Mouse (Mus musculus): ENCODE measurements around the gene Snd1.

- TF ChIP-seq CTCF (IDR thresholded peaks at IDR 0.05) (no peak), EP300 (IDR thresholded peaks at IDR 0.05) (no peak)
Observed at GRCm38 (mm10) chr6:28737601-28738000, 262.7 kb downstream of the Snd1 start.

Data from lung, postnatal 0 days (tissue).